Mouse (Mus musculus) kidney, postnatal 0 days (tissue): Measurements from ENCODE around the gene Trp53tg5. TPM values are rescaled to one million over a fixed set of nuclear protein-coding genes. Genes with fewer than 3 reads are reported as not detected.

Source experiments
- ATAC-seq: fragments of 200-750 bp; cut with Nextera tagmentation; replicated peaks from 2 replicates; pipeline ENCODE4 v1.8.0; 2017; ENCODE audit warnings: low read depth, moderate number of reproducible peaks, moderate TSS enrichment, moderate library complexity; ENCODE audit not compliant: low FRiP score
- DNase-seq: peaks from one replicate; pipeline ENCODE4 v3.0.0-alpha.2; 2016; ENCODE audit warnings: low spot score
- H3K27ac ChIP-seq: fragments of 300-500 bp; sonication (generic); 2 replicates; pipeline ENCODE4 v1.5.1; 2014; ENCODE audit warnings: mild to moderate bottlenecking
- H3K27me3 ChIP-seq: fragments of 300-500 bp; sonication (generic); 2 replicates; pipeline ENCODE4 v1.6.1; 2014; ENCODE audit warnings: low read length, mixed read lengths; ENCODE audit not compliant: insufficient read depth
- H3K36me3 ChIP-seq: fragments of 300-500 bp; sonication (generic); 2 replicates; pipeline ENCODE4 v1.6.1; 2014; ENCODE audit warnings: low read length, mixed read lengths; ENCODE audit not compliant: insufficient read depth
- H3K4me1 ChIP-seq: fragments of 300-500 bp; sonication (generic); replicated peaks from 2 replicates; pipeline ENCODE4 v1.6.1; 2014; ENCODE audit warnings: antibody characterized with exemption, low read length, mixed read lengths; ENCODE audit not compliant: insufficient read depth
- H3K4me2 ChIP-seq: fragments of 300-500 bp; sonication (generic); 2 replicates; pipeline ENCODE4 v1.6.1; 2014; ENCODE audit warnings: mild to moderate bottlenecking, low read length, moderate library complexity, mixed read lengths
- H3K4me3 ChIP-seq: fragments of 300-500 bp; sonication (generic); replicated peaks from 2 replicates; pipeline ENCODE4 v1.5.1; 2014; ENCODE audit warnings: low read depth, low read length
- H3K9ac ChIP-seq: fragments of 300-500 bp; sonication (generic); 2 replicates; pipeline ENCODE4 v1.6.1; 2014; ENCODE audit warnings: low read depth, low read length
- H3K9me3 ChIP-seq: fragments of 300-500 bp; sonication (generic); replicated peaks from 2 replicates; pipeline ENCODE4 v1.6.1; 2016; ENCODE audit warnings: low read length, inconsistent platforms, mixed read lengths
- CTCF ChIP-seq: IDR thresholded peaks from 2 replicates; pipeline ENCODE4 v1.5.1; 2016; ENCODE audit warnings: antibody characterized with exemption, low read depth, mild to moderate bottlenecking, moderate library complexity
- WGBS: fragments of 180-500 bp; shearing (Covaris S2); extraction: QIAGEN DNeasy Blood & Tissue Kit; methylation state at CpG from one replicate; pipeline ENCODE4 v1.1.7; 2014; 5-methylcytosine and 5-hydroxymethylcytosine counted together
- polyA plus RNA-seq: library from polyadenylated mRNA; unstranded; fragments of >200 nt; fragmentation: Nextera tagmentation; extraction: Ambion mirVana; gene quantifications from 2 replicates; pipeline ENCODE4 v1.2.1, GENCODE M21; 2015

Gene Trp53tg5
- polyA plus RNA-seq, 1 experiment from 2014 or later = not detected

DNA sequence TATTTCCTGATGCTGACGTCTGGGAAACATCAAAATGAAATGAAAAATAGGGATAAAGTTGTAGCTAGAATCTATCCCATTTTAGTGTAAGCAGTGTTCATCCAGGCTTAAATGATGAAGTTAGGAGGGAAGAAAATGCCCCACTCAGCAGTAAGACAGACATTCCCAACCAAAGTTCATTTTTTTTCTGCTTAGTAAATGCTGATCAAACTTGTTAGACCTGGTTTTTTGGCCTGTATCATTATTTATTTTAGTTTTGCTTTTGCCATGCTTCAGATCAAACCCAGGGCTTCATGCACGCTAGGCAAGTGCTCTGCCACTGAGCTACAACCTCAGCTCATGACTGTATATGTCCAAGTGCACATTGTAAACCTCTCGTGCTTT lies 27.4 kb downstream of the Trp53tg5 start:
- DNase-seq = no peak
- no peak overlapping the region for H3K4me3 ChIP-seq
- H3K9ac ChIP-seq = no peak overlapping the region
- no peaks in the 10 kb centered on the region for H3K36me3 ChIP-seq
- H3K4me2 ChIP-seq = no peak overlapping the region
- no peak for TF ChIP-seq CTCF
- ATAC-seq = no peak
- H3K9me3 ChIP-seq = no peaks in the 10 kb centered on the region
- 73% methylated on average over 3 of the region's 3 CpGs for WGBS
- no peaks in the 10 kb centered on the region for H3K27me3 ChIP-seq
- H3K27ac ChIP-seq = no peak overlapping the region
- no peaks in the 10 kb centered on the region; the same call in 1 of the 2 replicates for H3K4me1 ChIP-seq

- no peaks in the 10 kb centered on the region; the same call in 1 of the 2 replicates for H3K4me1 ChIP-seq
- no peak overlapping the region for H3K27ac ChIP-seq
- H3K4me3 ChIP-seq = no peak overlapping the region
- H3K27me3 ChIP-seq = no peaks in the 10 kb centered on the region
- ATAC-seq = no peak
- no peak overlapping the region for H3K4me2 ChIP-seq
- TF ChIP-seq CTCF = no peak
- H3K9ac ChIP-seq = no peak overlapping the region
- 83% methylated on average over 3 of the region's 3 CpGs for WGBS
- H3K36me3 ChIP-seq = no peaks in the 10 kb centered on the region
- no peaks in the 10 kb centered on the region for H3K9me3 ChIP-seq
- DNase-seq = no peak
These were observed 28.0 kb downstream of the Trp53tg5 start for GRCm38 (mm10) chr2:164445399-164446085.

DNA sequence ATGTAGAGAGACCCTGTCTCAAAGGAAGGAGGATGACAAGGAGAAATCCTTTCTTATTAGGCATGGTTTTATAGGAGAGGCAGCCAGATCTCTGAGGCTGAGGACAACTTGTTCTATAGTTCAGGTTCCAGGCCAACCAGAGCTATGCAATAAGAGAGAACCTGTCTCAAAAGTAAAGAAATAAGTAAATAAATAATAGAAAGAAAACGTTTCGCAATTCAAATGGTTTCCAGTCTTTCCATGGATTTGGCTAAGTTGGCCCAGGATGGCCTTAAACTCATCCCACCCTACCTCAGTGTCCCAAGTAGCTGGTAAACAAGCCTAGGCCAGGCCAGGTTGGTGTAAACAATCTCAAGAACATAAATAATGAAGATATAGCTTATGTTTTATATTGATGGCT lies 28.8 kb downstream of the Trp53tg5 start:
- TF ChIP-seq CTCF = no peak
- no peak for DNase-seq
- Histone ChIP-seq H3K9me3 (no peaks in the 10 kb centered on the region), H3K4me3 (no peak overlapping the region), H3K36me3 (no peaks in the 10 kb centered on the region), H3K4me1 (peaks cover 3% of the 10 kb centered on the region), H3K27ac (no peak overlapping the region), H3K9ac (no peak overlapping the region), H3K27me3 (no peaks in the 10 kb centered on the region), H3K4me2 (no peak overlapping the region)
- ATAC-seq = no peak
- WGBS = 71% methylated on average over 2 of the region's 2 CpGs

- no peak for DNase-seq
- peak within 1 kb of the TSS; percentile 70 for H3K4me3 ChIP-seq
- H3K4me1 ChIP-seq = peaks cover 6% of the 10 kb centered on the region
- no peak for TF ChIP-seq CTCF
- H3K27me3 ChIP-seq = no peaks in the 10 kb centered on the region
- H3K9me3 ChIP-seq = no peaks in the 10 kb centered on the region
- 11% methylated on average over 18 of the region's 18 CpGs for WGBS
- H3K4me2 ChIP-seq = peak within 1 kb of the TSS; percentile 63
- ATAC-seq = no peak
- no peaks in the 10 kb centered on the region for H3K36me3 ChIP-seq
- peak within 1 kb of the TSS; percentile 87 for H3K27ac ChIP-seq
- peak within 1 kb of the TSS; percentile 83 for H3K9ac ChIP-seq
These were observed 30.0 kb downstream of the Trp53tg5 start, which contains the start of gene Sdc4 for GRCm38 (mm10) chr2:164443460-164444000. Gene Sdc4, minus strand, starts transcription at chr2:164443887.

- ATAC-seq (peak; percentile 93), DNase-seq (peak; percentile 89)
- no peaks in the 10 kb centered on the region for H3K27me3 ChIP-seq
- TF ChIP-seq CTCF = no peak
- peaks cover 6% of the 10 kb centered on the region for H3K4me1 ChIP-seq
- peak overlapping the region; percentile 70 for H3K4me3 ChIP-seq
- no peaks in the 10 kb centered on the region for H3K9me3 ChIP-seq
- peak overlapping the region; percentile 63 for H3K4me2 ChIP-seq
- H3K27ac ChIP-seq = peak overlapping the region; percentile 87
- WGBS = under 1% methylated on average over 26 of the region's 26 CpGs
- H3K36me3 ChIP-seq = no peaks in the 10 kb centered on the region
- H3K9ac ChIP-seq = peak overlapping the region; percentile 83
These were observed 30.5 kb downstream of the Trp53tg5 start for GRCm38 (mm10) chr2:164443051-164443437.

DNA sequence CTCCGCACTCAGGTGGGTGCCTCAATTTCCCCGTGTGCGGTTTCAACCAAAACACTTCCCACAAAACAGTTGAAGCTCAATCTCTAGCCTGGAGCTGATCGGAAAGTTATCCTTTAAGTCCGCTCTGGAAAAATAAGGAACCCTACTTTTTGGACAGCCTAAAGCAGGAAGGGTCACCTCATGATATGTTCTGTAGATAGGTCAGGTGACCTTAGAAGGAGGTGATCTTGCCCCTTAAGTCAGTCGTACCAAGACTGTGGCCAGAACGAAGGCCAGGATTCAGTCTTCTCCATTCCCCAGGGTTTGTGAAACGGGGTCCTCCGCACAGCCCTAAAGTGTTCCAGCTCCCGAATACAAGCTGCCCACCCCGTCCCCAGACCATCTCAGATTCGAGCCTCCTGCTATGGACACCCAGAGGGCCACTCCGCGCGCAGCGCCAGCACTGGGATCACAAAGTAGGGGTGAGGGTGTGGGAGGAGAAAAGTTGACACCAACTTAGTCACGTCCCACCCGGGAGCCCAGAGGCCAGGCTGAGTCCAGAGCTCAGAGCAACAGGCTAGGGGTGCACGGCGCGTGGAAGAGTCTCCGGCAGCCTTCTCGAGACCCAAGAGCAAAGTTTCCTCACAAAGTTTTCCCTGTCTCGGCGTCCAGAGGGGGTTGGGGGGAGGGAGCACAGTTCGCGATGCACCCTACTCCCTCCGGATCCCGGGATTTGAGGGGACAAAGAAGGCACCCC lies 31.0 kb downstream of the Trp53tg5 start:
- H3K36me3 ChIP-seq = no peaks in the 10 kb centered on the region
- peak overlapping the region; percentile 83 for H3K9ac ChIP-seq
- no peaks in the 10 kb centered on the region for H3K27me3 ChIP-seq
- peak overlapping the region; percentile 87 for H3K27ac ChIP-seq
- no peak for TF ChIP-seq CTCF
- no peaks in the 10 kb centered on the region for H3K9me3 ChIP-seq
- H3K4me1 ChIP-seq = peaks cover 10% of the 10 kb centered on the region
- peak overlapping the region; percentile 70 for H3K4me3 ChIP-seq
- peak; percentile 41 for ATAC-seq
- peak; percentile 58 for DNase-seq
- H3K4me2 ChIP-seq = peak overlapping the region; percentile 63
- WGBS = 2% methylated on average over 28 of the region's 29 CpGs
